Mouse (Mus musculus): Measurements from ENCODE around the gene Smarcb1. TPM values are rescaled to one million over a fixed set of nuclear protein-coding genes. Genes with fewer than 3 reads are reported as not detected.
A peak's percentile ranks its signal among the peaks of the same experiment; 100 is the strongest.
"Not testable (repeated sequence)": the region's sequence is repeated elsewhere in the genome, so short reads cannot be mapped to it uniquely, and the experiment has no call there.

The Smarcb1 gene
- total RNA-seq, 2 experiments from 2014 or later, result 92.6 to 100.0 TPM

DNA sequence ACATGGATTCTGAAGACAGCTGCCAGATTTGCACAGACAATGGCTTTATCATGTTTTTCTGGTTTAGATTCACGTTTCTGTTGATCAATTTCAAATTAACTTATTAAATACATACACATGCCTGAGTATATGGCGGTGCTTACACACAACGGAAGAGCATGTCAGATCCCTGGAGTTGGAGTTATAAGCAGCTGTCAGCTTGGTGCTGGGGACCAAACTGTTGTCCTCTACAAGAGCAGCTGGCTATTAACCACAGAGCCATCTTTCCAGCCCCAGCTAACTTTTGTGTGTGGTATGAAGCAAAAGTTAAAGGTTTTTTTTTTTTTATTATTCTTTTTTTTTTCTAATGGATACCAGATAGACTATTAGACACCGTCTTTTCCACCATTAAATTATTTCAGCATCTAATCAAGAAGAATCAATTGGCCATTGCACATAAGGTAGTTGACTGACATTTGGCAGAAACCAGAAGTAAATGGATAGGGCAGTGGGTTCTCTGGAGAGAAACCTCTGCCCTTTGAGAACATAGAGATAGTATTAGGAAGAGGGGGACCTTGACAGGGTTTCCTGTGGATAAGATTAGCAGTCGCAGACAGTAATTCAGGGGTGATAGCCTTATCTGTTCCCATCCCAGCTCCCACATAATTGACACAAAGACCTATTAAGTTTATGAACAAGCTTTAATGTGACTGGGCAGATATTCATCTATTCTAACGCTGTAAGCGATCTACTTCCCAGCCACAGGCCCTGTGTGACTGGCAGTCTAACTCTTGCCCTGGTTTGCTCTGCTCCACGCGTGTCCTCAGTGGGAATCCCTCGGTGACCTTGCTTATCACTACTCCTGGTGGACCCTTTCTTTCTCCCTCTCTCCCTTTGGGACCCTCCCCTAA, 49.1 kb downstream of the Smarcb1 start:
- DNase-seq (ENCODE audit: extremely low spot score in 1 of 2, low spot score in 2 of 2), result no peak
- intact Hi-C loops (cut with DNase I), result no loop called here

DNA sequence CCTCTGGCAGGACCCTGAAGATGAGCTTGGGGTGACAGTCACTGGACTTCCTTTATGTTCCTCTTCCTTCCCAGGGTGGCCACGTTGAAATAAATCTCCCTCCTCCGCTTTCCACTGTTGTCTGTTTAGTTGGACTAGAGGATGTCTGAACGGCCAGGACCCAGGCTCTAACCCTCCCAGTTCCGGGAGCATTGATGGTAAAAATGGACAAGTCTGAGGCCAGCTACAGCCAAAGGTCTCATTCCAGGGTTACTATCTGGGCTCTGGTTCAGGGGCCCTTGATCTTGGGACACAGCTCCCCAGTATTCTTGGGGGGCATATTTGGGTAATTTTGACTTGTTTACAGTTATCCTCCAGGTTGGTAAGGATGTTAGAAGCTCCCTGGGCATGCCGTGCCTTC, 59.8 kb downstream of the Smarcb1 start:
- intact Hi-C loops (cut with DNase I), result no loop called here
- DNase-seq (ENCODE audit: extremely low spot score in 1 of 2, low spot score in 2 of 2), result no peak

DNA sequence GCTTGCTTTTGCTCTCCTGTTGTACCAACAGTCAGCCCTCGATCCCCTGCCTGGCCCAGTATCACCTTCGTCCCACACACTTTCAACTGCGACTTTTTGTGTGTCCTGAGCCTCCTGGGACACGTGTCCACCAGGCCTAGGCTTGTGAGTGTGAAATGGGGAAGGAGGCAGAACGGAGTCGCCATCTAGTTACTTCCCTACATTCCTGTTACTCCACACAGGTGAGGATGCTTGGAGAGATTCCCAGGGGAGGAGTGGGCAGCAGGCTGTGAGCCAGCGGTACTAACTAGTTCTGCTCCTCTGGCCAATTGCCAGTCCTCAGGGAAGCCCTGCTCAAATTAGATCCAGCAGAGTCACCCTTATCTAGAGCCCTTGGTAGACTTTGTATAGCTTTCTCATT, 60.7 kb downstream of the Smarcb1 start:
- DNase-seq (ENCODE audit: extremely low spot score in 1 of 2, low spot score in 2 of 2), result no peak

DNA sequence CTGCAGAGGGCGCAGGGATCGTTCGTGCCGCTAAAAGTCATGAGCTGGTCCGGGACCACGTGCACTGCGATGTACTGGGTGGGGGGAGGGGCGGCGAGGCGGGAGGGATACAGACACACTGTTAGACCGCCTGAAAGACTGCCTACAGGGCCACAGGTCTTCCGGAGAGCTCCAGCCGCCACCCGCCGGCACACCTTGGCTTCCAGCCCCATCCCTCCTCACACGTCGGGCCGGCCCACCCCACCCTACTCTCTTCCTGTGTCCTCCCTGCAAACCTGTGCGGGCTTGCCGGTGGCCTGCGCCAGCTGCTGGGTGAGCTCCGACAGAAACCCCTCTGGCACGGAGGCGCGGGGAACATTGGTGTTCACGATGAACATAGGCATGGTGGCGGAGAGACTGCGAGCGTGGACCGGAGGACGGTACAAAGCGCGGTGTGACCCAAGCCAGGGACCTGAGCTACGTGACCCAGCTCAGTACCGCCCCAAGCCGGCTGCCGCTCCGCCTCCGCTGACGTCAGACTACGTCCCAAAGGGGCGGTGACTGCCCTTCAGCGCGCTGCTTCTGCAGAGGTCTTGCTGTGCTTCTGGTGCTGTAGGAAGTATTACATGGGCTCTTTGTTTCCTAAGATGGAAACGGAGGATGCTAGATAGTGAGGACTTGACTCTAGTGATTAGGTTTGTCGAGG, 61.5 kb downstream of the Smarcb1 start, which contains the start of gene Mif:
Gene Mif, minus strand, starts transcription at position 455 of the 685 bp plus-strand sequence.
- DNase-seq (ENCODE audit: extremely low spot score in 1 of 2, low spot score in 2 of 2), result peak; percentile 74 to 91
- intact Hi-C loops (cut with DNase I), result not testable (repeated sequence)

More for the DNA sequence above, 60.7 kb downstream of the Smarcb1 start:
- intact Hi-C loops (cut with DNase I), result no loop called here

DNA sequence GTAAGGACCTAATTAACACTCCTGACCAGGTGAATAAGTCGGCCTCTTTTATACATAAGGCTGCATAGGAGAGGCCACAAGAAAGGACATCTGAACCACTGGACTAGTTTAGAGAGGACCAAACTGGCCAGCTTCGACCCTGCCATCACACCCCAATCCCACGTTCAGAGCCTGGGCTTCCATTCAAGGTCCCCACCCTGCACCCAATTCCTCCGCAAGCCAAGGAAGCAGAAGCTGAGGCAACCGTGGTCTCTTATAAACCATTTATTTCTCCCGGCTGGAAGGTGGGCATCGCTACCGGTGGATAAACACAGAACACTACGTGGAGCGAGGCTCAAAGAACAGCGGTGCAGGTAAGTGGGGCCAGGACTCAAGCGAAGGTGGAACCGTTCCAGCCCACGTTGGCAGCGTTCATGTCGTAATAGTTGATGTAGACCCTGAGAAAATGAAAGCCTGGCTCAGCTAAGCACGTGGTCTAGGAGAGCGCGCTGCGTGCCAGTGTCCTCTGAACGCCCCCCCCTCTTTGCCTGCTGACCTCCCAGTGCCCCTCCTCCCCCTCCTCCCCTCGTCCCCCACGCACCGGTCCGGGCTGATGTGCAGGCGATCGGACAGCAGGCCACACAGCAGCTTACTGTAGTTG, 62.2 kb downstream of the Smarcb1 start:
- peak in 1 of 2 experiments; percentile 57 for DNase-seq (ENCODE audit: extremely low spot score in 1 of 2, low spot score in 2 of 2)
- intact Hi-C loops (cut with DNase I), result no loop called here

DNA sequence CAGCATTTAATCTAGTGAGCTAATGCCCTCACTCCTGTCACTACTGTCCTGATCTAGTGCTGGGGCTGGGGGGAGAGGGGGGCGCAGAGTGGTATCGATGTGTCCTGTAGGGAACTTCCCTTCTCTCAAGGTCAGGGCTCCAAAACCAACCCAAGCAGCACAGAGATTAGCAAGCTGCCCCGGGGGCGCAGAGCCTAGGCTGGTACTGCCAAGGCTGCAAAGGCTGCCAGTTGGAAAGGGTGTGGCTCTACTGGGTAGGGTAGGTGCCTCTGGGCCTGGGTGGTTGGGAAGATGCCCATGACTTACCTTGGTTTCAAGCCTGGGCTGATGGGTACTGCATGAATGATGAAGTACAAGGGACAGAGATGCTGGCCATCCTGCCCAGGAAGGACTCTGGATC, 63.8 kb downstream of the Smarcb1 start:
- intact Hi-C loops (cut with DNase I), result no loop called here
- DNase-seq (ENCODE audit: extremely low spot score in 1 of 2, low spot score in 2 of 2), result no peak

DNA sequence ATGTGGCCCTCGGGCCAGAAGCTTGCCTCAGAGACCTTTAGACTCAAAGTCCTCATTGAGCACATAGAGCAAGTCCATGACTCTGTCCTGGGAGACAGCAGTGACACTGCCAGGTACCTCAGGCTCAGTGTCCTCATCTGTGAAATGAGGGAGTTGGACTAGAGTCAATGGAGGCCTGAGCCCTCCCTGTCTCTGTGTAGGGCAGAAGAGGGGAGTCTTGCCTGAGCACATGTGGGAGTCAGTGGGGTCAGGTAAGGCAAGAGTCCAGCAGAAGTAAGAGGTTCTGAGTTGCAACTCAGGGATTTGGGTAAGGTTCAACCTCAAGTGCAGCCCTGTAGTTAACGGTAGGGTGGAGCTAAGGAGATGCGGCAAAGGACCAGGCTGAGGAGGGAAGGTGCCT, 64.4 kb downstream of the Smarcb1 start:
- DNase-seq (ENCODE audit: extremely low spot score in 1 of 2, low spot score in 2 of 2), result no peak
- intact Hi-C loops (cut with DNase I), result no loop called here

DNA sequence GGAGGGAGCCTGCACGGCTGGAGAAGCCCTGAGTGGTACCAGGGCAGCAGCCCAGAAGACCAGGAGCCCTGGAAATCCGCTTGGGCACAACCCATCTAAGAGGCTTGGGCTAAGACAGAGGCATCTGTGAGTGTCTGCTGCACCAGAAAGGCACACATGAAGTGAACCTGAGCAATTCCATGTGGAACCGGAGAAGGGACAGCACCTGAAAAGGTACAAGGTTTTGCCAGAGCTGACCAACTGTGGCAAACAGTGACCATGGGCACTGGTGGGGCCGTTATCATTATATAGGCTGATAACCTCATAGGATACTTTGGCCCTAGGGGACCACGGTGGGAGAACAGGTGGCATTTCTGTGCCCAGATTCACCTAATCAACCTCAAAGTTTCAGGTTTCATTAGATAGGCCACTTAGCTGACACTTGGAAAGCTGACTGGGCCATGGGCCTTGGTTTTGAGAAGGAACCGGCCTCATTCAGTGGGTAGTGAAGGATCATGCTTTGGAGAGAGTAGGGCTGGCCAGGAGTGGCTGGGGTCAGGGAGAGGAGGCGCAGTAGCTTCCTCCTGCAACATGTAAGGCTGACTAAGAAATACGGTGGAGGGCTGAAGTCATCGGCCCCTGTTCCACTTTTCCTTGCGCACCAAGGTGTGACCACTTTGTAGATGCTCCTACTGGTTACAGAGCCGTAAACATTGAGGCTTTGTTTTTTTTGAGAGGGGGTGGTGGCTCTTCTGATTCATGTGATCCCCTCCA, 65.1 kb downstream of the Smarcb1 start:
- DNase-seq (ENCODE audit: extremely low spot score in 1 of 2, low spot score in 2 of 2), result no peak
- intact Hi-C loops (cut with DNase I), result no loop called here

DNA sequence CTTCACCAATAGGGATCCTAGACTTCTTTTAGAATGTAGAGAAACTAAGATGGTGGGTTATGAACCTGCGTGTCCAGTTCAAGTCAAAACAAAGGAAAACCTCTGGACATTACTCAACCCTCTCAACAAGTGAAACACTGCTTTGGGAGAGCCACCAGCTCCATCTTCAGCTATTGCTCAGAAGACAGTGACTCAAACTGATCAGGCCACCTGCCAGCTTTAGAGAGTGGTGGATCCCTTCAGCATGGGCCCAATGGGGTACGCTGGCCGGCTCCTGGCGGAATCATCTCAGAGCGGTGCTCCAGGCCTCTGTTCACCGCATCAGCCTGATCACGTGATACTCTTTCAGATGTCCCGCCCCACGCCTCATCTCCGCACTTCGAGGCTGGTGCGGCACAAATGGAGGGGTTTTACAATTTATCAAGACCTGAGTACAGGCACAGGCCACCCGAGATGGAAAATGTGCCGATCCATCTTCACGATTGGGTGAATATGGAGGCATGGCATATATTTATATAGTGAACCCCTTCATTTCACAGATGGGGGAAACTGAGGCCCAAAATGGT, 65.9 kb downstream of the Smarcb1 start:
- no peak for DNase-seq (ENCODE audit: extremely low spot score in 1 of 2, low spot score in 2 of 2)
- intact Hi-C loops (cut with DNase I), result no loop called here

DNA sequence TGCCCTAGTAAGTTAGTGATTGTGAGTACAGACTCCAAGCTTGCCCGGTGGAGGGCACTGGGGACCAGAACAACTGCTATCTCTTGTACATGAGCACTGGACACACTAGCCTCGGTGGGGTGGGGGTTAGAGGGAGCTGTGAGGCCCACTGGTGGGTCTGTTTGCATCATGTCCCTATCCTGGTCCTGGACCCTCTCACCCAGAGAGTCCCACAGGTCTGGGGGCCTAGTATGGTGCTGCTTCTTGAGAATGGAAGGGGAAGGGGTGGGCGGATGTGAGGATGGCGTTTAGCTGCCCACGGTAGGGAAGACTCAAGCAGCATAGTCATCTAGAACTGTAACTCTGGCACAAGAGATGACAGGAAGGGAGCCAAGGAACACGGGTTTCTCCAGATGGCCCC, 66.6 kb downstream of the Smarcb1 start:
- DNase-seq (ENCODE audit: extremely low spot score in 1 of 2, low spot score in 2 of 2), result no peak
- intact Hi-C loops (cut with DNase I), result loop anchor here (5.0 kb wide), 1 partner anchor 267 kb away; the partner anchor contains the start of gene Ggt5

DNA sequence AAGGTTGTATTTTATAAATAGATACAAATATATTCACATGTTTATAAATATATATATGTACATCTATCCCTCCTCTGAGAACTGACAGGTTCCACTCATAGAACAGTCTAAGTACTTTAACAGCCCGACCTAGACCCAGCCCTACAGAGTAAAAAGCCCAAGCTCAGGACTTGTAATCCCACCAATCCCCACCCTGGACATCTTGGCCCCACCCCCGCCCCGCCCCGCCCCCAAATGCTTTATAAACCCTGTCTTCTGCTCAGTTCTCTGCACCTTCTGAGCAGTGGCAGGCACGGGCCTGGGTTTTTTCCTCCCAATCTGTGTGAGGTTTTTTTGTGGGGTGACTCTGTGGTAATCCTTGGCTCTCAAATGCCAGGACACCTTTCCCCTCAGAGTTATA, 67.3 kb downstream of the Smarcb1 start:
- intact Hi-C loops (cut with DNase I), result loop anchor here (5.0 kb wide), 1 partner anchor 267 kb away; the partner anchor contains the start of gene Ggt5
- no peak for DNase-seq (ENCODE audit: extremely low spot score in 1 of 2, low spot score in 2 of 2)

DNA sequence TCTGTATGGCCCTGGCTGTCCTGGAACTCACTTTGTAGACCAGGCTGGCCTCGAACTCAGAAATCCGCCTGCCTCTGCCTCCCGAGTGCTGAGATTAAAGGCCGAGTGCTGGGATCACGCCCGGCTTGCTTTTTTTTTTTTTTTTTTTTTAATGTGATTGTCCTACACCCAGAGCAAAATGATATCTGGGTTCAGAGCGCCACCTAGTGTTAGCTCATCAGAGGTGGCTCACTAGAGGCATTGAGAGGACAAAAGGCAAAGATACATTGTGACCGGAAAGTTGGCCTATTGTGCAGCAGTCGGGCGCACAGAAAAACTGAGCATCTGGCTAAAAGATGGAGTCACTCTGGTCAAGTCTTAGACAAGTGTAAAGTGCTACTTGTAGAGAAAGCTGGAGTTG, 68.0 kb downstream of the Smarcb1 start:
- intact Hi-C loops (cut with DNase I), result loop anchor here (2.0 to 5.0 kb wide), 2 partner anchors 109 to 266 kb away; partner anchors contain the start of gene Ggt5
- peak; percentile 78 to 86 for DNase-seq (ENCODE audit: extremely low spot score in 1 of 2, low spot score in 2 of 2)

DNA sequence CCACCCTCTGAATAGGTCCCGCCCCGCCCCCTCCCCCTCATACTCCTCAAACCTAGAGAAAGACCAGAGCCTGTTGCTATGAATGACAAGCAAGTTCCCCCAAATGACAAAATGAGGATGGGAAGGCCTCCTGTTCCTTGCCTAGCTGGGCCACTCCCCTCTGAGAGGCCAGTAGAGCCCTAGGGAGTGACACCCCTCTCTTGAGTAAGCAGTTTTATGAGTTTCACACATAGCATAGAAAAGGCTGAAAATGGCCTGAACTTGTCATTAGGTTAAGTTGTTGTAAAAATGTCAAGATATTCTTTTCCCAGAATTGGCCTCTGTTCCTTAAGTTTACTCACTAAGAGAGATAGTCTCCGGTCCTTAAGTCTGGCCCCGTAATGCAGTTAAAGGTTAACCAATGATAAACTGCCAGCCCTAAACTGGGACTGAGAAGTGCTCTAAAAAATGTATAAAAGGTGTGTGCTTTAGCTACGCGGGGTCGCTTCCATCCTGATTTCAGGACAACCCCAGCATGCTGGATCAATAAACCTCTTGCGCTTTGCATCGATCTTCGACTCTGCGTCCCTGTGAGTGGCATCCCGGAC, 68.8 kb downstream of the Smarcb1 start:
- no peak for DNase-seq (ENCODE audit: extremely low spot score in 1 of 2, low spot score in 2 of 2)
- intact Hi-C loops (cut with DNase I), result loop anchor here (2.0 to 5.0 kb wide), 2 partner anchors 108 to 265 kb away; partner anchors contain the start of gene Ggt5

DNA sequence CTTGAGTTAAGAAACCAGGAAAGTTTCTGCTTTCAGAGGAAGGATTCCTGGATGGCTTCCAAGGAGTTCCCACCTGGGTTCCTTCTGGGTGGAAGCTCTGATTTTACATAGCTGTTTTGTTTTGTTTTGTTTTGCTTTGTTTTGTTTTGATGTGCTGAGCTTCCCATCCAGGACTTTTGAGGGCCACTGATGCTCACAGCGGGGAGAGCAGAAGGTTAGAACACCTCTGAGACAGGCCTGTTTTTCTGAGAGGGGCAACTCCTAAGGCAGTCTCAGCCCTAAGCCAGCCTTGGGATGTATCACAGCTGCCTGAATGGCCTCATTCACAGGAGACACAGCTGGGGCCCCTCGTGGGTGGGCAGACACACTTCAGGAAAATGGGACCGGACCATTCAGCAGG, 69.7 kb downstream of the Smarcb1 start:
- DNase-seq (ENCODE audit: extremely low spot score in 1 of 2, low spot score in 2 of 2), result no peak
- intact Hi-C loops (cut with DNase I), result loop anchor here (2.0 to 5.0 kb wide), 2 partner anchors 107 to 264 kb away; partner anchors contain the start of gene Ggt5

DNA sequence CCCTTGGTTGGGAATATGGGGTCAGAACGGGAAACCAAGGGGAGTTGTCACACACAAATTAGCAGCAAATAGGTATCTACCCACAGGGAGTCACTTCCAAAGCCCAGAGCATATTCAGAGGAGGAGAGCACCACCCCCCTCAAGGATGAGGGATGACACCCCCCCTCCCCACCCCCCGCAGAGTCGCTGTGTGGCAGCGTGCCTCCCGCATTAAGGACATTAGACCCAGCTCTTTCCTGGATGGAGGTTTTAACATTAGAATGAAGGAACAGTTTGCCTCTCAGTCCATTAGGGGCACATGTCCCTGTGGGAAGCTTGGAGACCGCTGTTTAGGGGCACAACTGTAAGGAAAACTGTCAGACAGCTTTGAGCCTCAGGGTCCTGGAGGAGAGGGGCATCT, 70.3 kb downstream of the Smarcb1 start:
- no peak for DNase-seq (ENCODE audit: extremely low spot score in 1 of 2, low spot score in 2 of 2)
- intact Hi-C loops (cut with DNase I), result loop anchor here (5.0 kb wide), 1 partner anchor 264 kb away; the partner anchor contains the start of gene Ggt5

DNA sequence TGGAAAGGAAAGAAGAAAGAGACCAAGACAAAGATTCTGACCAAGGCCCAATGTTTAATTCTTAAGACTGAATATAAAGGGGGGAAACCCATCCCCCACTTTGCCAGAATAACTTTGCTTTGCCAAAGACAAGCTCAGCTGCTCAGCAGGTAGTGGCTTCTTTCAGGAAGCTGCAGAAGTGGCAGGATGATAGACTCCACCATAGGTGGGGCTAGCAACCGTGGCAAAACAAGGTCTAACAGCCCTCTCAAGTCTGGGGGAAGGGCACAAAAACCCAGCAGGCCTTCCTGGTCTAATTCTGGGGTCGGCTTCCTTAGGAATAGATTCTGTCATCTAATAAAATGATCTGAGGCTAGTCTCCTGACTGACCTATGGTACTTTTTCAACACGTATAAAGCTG, 73.0 kb downstream of the Smarcb1 start:
- intact Hi-C loops (cut with DNase I), result no loop called here
- DNase-seq (ENCODE audit: extremely low spot score in 1 of 2, low spot score in 2 of 2), result no peak
